Mouse (Mus musculus): ENCODE data around the gene Pgpep1l. TPM values are rescaled to one million over a fixed set of nuclear protein-coding genes. Genes with fewer than 3 reads are reported as not detected.
"Not testable (repeated sequence)": the region's sequence is repeated elsewhere in the genome, so short reads cannot be mapped to it uniquely, and the experiment has no call there.

Gene Pgpep1l
- polyA plus RNA-seq, 1 experiment from 2014 or later = not detected

DNA sequence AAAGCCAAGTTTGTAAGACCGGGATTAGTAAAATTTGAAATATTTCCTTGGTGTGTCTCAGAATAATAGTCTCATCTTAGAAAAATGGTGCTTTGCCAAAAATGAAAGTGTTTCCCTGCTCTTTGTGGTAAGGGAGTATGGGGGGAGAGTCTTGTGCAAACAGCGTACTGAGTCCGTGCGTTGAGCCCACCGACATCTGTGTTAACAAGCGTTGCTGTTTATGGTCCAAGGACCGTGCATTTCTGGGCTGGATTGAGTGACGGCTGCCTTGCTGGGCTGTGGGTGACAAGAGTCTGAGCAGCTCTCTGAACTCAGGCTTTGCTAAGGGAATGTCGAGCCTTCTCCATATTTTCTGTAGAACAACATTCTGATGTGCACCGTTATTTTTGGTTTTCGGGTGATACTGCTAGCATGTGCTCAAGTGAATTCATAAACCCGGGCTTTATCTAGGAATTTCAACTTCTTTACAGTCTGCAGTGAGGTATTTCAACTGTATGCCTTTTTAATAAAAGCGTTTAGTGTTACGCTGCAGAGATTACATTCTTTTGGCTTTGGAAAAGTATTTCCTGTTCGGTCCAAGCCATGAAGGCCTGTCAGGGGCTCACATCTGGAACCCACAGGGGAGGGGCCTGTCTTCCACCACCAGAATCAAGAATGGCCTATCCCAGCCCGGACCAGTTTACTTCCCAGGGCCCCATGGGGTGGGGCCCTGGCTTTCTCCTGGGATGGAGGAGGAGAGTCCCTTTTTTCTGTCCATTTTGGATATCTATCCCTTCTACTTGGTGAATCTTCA, 30.2 kb upstream of the Pgpep1l start:
- peaks cover 7% of the 10 kb centered on the region for H3K4me1 ChIP-seq
- WGBS = 34% methylated on average over 16 of the region's 16 CpGs
- H3K27ac ChIP-seq = peak overlapping the region; percentile 35
- H3K36me3 ChIP-seq = no peaks in the 10 kb centered on the region
- no peak overlapping the region for H3K9ac ChIP-seq
- peak; percentile 76; the same call in 1 of the 2 replicates for ATAC-seq (ENCODE audit: borderline replicate concordance, extremely low read depth, low FRiP score, low TSS enrichment)
- no peaks in the 10 kb centered on the region for H3K9me3 ChIP-seq
- H3K27me3 ChIP-seq = no peaks in the 10 kb centered on the region
- H3K4me2 ChIP-seq = peak overlapping the region; percentile 12; the same call in 1 of the 2 replicates
- no peak overlapping the region for H3K4me3 ChIP-seq

DNA sequence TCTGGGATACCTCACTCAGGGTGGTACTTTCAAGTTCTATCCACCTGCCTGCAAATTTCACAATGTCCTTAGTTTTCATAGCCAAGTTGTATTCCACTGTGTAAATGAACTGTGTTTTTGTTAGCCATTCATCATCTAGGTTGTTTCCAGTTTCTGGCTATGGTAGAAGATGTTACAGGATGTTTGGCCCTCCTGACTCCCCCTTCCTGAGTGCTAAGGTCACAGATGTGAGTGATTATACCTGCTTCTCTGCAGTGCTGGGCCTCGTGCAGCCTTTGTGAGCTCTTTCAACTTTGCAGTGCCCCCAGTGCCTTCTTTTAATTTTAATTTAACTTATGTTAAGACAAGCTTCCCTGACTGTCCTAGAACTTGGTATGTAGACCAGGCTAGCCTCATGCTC, 27.6 kb upstream of the Pgpep1l start:
- Histone ChIP-seq H3K36me3 (no peaks in the 10 kb centered on the region), H3K4me1 (peaks cover 7% of the 10 kb centered on the region), H3K4me3 (no peak overlapping the region), H3K9ac (no peak overlapping the region), H3K27me3 (no peaks in the 10 kb centered on the region), H3K4me2 (no peak overlapping the region), H3K9me3 (no peaks in the 10 kb centered on the region), H3K27ac (no peak overlapping the region)
- ATAC-seq (ENCODE audit: borderline replicate concordance, extremely low read depth, low FRiP score, low TSS enrichment) = no peak
- WGBS = 52% methylated on average over 1 of the region's 1 CpGs

DNA sequence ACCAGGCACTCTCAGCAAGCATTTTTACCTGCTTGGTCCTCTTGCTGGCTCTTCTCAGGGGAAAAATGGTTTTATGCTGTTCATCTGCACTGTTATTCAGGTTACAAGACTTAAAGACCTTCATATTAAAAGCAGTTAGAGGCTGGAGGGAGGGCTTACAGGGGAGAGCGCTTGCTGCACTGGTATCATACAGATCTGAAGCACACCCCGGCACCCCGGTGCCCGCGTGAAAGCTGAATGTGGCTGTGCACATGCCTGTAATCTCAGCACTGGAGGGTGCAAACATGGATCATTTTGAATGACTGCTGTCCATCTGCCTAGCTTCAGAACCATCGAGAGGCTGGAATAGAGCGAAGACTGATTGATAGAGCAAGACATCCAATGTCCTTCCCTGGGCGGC, 25.0 kb upstream of the Pgpep1l start:
- no peaks in the 10 kb centered on the region for H3K36me3 ChIP-seq
- WGBS = 90% methylated on average over 8 of the region's 8 CpGs
- H3K9ac ChIP-seq = no peak overlapping the region
- H3K4me2 ChIP-seq = no peak overlapping the region
- H3K4me1 ChIP-seq = peaks cover 5% of the 10 kb centered on the region; the same call in 1 of the 2 replicates
- no peaks in the 10 kb centered on the region for H3K9me3 ChIP-seq
- H3K4me3 ChIP-seq = no peak overlapping the region
- no peaks in the 10 kb centered on the region for H3K27me3 ChIP-seq
- ATAC-seq (ENCODE audit: borderline replicate concordance, extremely low read depth, low FRiP score, low TSS enrichment) = no peak
- H3K27ac ChIP-seq = no peak overlapping the region

DNA sequence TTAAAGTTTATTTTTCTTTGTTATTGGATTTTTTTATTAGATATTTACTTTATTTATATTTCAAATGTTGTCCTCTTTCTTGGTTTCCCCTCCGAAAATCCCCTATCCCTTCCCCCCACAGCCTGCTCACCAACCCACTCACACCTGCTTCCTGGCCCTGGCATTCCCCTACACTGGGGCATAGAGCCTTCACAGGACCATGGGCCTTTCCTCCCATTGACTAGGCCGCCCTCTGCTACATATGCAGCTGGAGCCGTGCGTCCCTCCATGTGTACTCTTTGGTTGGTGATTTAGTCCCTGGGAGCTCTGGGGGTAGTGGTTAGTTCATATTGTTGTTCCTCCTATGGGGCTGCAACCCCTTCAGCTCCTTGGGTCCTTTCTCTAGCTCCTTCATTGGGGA, 24.0 kb upstream of the Pgpep1l start:
- not testable (repeated sequence) for H3K4me2 ChIP-seq

DNA sequence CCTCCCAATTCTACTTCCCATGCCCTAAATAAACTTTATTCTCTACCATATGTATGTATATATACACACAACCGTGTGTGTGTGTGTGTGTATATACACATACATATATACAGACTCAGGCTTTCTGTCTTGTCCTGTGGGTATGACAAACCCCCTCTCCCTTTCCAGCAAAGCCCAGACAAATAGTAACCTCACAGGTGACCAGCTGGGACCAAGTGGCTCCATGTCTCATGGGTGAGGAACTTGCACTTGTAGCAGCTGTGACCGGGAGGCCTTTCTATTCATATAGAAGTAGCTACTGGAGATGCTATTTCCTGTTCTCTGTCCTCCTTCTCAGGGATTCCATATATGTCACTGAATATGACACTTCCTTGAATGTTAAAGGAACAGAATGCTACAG, 23.5 kb upstream of the Pgpep1l start:
- H3K4me3 ChIP-seq = no peak overlapping the region
- no peaks in the 10 kb centered on the region for H3K9me3 ChIP-seq
- WGBS = 54% methylated on average over 2 of the region's 2 CpGs
- no peaks in the 10 kb centered on the region for H3K36me3 ChIP-seq
- peaks cover 4% of the 10 kb centered on the region; the same call in 1 of the 2 replicates for H3K4me1 ChIP-seq
- H3K9ac ChIP-seq = no peak overlapping the region
- H3K27me3 ChIP-seq = no peaks in the 10 kb centered on the region
- ATAC-seq (ENCODE audit: borderline replicate concordance, extremely low read depth, low FRiP score, low TSS enrichment) = no peak
- no peak overlapping the region for H3K27ac ChIP-seq
- no peak overlapping the region for H3K4me2 ChIP-seq

More for the DNA sequence above, 24.0 kb upstream of the Pgpep1l start:
- H3K27ac ChIP-seq; H3K36me3 ChIP-seq; H3K27me3 ChIP-seq; H3K9ac ChIP-seq; H3K9me3 ChIP-seq; H3K4me1 ChIP-seq; H3K4me3 ChIP-seq; ATAC-seq (ENCODE audit: borderline replicate concordance, extremely low read depth, low FRiP score, low TSS enrichment): not testable (repeated sequence)
- WGBS = 83% methylated on average over 4 of the region's 4 CpGs

DNA sequence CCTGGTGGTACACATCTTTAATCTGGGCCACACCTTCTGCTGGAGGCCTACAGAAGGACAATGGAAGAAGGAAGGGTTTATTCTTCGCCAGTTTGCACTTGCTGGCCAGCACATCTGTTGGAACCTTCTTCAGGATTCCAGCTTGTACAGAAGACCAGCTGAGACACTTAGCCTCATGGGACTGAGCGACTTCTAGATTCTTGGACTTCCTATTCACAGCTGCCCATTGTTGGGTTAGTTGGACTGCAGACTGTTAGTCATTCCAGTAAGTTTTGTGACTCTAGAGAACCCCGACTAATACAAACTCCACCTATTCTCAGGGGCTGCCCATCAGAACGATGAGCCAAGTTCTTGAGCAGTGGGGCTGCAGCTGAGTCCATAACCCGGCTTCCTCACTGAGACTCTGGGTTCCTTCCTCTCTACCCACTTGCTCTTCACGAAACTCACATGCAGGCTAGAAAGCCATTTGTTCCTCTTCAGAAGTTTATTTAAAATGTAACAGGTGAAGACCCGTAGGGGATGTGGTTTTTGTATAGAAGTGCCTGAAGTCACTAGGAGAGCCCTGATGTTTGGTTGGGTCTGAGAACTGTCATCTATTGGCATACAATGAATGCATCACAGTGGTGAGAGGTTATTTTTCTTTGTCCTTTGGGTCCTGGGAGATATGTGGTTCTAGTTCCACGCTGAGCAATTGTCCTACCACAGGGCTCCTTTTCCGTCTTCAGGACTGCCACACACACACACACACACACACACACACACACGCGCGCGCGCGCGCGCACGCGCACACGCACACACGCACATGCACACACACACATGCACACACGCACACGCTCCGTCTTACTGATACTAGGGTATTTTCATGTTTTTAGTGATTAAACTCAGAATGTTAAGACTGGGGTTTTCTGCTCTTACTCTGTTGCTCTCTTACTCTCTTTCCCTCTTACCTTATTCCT, 22.8 kb upstream of the Pgpep1l start:
- no peak for ATAC-seq (ENCODE audit: borderline replicate concordance, extremely low read depth, low FRiP score, low TSS enrichment)
- Histone ChIP-seq H3K27me3 (no peaks in the 10 kb centered on the region), H3K27ac (0 out of 2 replicates have a peak overlapping the region, but pooled peaks have one; percentile 37), H3K4me1 (peaks cover 4% of the 10 kb centered on the region; the same call in 1 of the 2 replicates), H3K4me2 (no peak overlapping the region), H3K36me3 (no peaks in the 10 kb centered on the region), H3K9me3 (no peaks in the 10 kb centered on the region), H3K9ac (no peak overlapping the region), H3K4me3 (no peak overlapping the region)
- whole genome bisulfite sequencing = 93% methylated on average over 24 of the region's 24 CpGs

DNA sequence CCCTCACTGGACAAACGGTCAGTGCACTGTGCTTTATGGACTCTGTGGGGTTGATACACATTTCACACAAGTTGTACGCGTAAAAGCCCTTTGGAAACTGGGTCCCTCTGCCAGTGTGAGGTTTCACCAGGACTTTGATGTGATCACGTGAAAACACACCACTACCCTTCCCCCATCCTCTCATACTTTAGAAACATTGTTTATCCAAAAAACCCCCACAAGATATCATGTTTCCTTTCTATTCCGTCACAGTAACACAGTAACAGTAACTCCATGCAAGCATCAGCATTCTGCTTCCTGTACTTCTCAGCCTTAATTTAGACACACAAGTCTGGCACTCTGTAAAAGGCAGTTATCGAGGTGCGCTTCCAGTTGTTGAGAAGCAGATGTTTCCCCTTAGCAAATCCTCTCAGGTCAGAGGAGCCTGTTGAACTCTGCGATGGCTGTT, 21.8 kb upstream of the Pgpep1l start:
- Histone ChIP-seq H3K27ac (peak overlapping the region; percentile 37; the same call in 1 of the 2 replicates), H3K4me3 (no peak overlapping the region), H3K9ac (no peak overlapping the region), H3K9me3 (no peaks in the 10 kb centered on the region), H3K27me3 (no peaks in the 10 kb centered on the region), H3K4me2 (no peak overlapping the region), H3K36me3 (no peaks in the 10 kb centered on the region), H3K4me1 (peaks cover 4% of the 10 kb centered on the region; the same call in 1 of the 2 replicates)
- peak; percentile 39; the same call in 1 of the 2 replicates for ATAC-seq (ENCODE audit: borderline replicate concordance, extremely low read depth, low FRiP score, low TSS enrichment)
- whole genome bisulfite sequencing = 37% methylated on average over 8 of the region's 8 CpGs

DNA sequence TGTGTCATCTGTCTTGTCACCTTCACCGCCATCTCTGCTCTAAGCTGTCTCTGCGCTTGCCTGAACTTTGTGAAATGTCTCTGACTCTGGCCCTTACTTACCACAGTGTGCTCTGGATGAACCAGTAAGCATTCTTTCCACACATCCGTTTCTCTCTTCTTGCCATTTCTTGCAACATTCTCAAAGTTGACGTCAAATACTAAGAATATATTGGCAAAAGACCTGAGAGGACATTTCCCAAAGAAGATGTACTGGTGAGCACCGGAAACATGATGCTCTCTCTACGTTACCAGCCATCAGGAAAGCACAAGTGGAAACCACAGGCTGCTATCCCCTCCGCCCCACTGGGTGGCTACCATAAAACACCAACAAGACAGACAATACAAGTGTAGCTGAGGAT, 19.7 kb upstream of the Pgpep1l start:
- 89% methylated on average over 7 of the region's 7 CpGs for WGBS
- ATAC-seq (ENCODE audit: borderline replicate concordance, extremely low read depth, low FRiP score, low TSS enrichment) = no peak
- no peak overlapping the region for H3K4me3 ChIP-seq

DNA sequence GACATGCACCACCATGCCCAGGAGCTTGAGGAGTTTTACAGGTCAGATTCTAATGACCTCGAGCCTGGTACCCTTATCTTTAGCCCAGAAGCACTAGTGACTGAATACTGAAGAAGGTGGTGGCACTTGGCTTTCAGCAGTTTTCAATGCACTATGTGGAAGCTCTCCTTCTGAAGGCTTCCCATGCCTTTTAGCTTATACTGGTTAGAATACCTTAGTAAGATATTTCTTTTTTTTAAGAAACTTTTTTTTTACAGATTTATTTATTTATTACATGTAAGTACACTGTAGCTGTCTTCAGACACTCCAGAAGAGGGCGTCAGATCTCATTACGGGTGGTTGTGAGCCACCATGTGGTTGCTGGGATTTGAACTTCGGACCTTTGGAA, 19.1 kb upstream of the Pgpep1l start:
- not testable (repeated sequence) for H3K4me3 ChIP-seq; ATAC-seq (ENCODE audit: borderline replicate concordance, extremely low read depth, low FRiP score, low TSS enrichment); H3K27me3 ChIP-seq; H3K27ac ChIP-seq; H3K36me3 ChIP-seq; H3K4me2 ChIP-seq; H3K9ac ChIP-seq; H3K9me3 ChIP-seq; H3K4me1 ChIP-seq
- 71% methylated on average over 4 of the region's 4 CpGs for WGBS

More for the DNA sequence above, 19.7 kb upstream of the Pgpep1l start:
- Histone ChIP-seq H3K9me3 (no peaks in the 10 kb centered on the region), H3K4me1 (peaks cover 6% of the 10 kb centered on the region; the same call in 1 of the 2 replicates), H3K27ac (no peak overlapping the region), H3K27me3 (no peaks in the 10 kb centered on the region), H3K4me2 (no peak overlapping the region), H3K36me3 (no peaks in the 10 kb centered on the region), H3K9ac (no peak overlapping the region)

DNA sequence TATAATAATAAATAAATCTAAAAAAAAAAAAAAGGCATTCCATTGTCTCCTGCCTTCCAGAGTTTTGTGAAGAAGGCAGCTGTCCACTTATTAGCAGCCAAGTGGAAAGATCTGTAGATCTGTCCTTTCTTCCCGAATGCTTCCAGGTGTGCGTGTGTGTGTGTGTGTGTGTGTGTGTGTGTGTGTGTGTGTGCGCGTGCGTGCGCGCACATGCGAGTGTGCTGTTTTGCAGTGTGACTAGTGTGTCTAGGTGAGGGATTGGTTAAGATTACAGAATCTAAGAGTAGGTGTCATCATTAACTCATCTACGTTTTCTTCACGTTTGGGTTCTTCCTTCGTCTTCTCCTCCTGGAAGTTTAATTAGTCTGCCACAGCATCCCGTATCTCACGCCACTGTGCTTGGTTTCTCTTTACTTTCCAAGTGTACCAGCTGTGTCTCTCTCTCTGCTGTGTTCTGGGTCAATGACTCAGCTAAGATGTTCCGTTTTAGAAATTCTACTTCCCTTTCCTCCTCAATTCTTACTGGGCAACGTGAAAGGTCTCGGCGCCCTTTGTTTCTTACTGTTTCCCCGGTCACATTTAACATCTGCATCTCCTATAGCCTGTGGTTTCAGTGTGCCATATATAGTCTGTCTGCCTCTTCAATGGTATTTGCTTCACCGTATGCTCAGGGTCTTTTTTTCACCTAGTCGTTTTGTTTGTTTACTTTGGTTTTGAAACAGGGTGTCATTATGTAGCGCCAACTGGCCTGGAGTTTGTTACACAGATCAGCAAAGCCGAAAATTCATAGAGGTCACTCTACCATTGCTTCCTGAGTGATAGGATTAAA, 18.5 kb upstream of the Pgpep1l start:
- H3K4me1 ChIP-seq = peaks cover 6% of the 10 kb centered on the region; the same call in 1 of the 2 replicates
- H3K9me3 ChIP-seq = no peaks in the 10 kb centered on the region
- no peaks in the 10 kb centered on the region for H3K36me3 ChIP-seq
- no peak overlapping the region for H3K4me3 ChIP-seq
- no peaks in the 10 kb centered on the region for H3K27me3 ChIP-seq
- no peak for ATAC-seq (ENCODE audit: borderline replicate concordance, extremely low read depth, low FRiP score, low TSS enrichment)
- no peak overlapping the region for H3K9ac ChIP-seq
- 82% methylated on average over 22 of the region's 22 CpGs for WGBS
- no peak overlapping the region for H3K4me2 ChIP-seq
- H3K27ac ChIP-seq = no peak overlapping the region

DNA sequence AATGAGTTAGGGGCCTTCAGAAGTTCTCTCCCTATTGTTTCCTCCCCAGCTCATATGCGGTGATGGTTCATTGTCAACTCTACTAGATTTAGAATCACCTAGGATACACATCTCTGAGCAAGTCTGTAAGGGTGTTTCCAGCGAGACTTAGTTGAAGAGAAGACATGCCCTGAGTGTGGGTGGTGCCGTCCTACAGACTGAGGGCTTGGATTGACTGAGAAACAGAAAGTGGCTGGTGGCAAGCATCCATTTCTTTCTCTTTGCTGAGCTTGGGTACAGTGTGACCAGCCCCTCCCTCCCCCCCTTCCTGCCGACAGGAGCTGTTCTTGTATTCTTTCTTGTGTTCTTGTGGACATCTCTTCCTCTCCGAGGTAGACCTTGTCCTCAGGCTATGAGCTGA, 17.3 kb upstream of the Pgpep1l start:
- H3K27me3 ChIP-seq = peaks cover 2% of the 10 kb centered on the region; the same call in 1 of the 2 replicates
- H3K4me1 ChIP-seq = peaks cover 11% of the 10 kb centered on the region; the same call in 1 of the 2 replicates
- no peak for ATAC-seq (ENCODE audit: borderline replicate concordance, extremely low read depth, low FRiP score, low TSS enrichment)
- H3K9me3 ChIP-seq = no peaks in the 10 kb centered on the region
- no peak overlapping the region for H3K27ac ChIP-seq
- WGBS = 71% methylated on average over 5 of the region's 5 CpGs
- H3K36me3 ChIP-seq = no peaks in the 10 kb centered on the region
- H3K9ac ChIP-seq = no peak overlapping the region
- H3K4me3 ChIP-seq = no peak overlapping the region
- no peak overlapping the region for H3K4me2 ChIP-seq
